Mouse (Mus musculus): ENCODE measurements around the gene 4930564D02Rik. TPM values are rescaled to one million over a fixed set of nuclear protein-coding genes. Genes with fewer than 3 reads are reported as not detected.

The 4930564D02Rik gene
- total and polyA plus RNA-seq, 3 experiments: not detected

GRCm38 (mm10) chr3:105123776-105124175 is 57.1 kb downstream of the 4930564D02Rik start:
- Histone ChIP-seq H3K79me2 (replicated peaks; ENCODE audit: control insufficient read depth, insufficient read depth, low read length) (no peaks in the 10 kb centered on the region), H3K9ac (ENCODE audit: low read depth, low read length) (no peak overlapping the region), H3K27ac (no peak overlapping the region), H3K36me3 (ENCODE audit: control insufficient read depth, insufficient read depth, low read length) (no peaks in the 10 kb centered on the region), H3K4me1 (ENCODE audit: control insufficient read depth, insufficient read depth, low read length) (no peaks in the 10 kb centered on the region), H3K4me3 (no peak overlapping the region), H3K27me3 (ENCODE audit: control insufficient read depth, insufficient read depth, low read length) (no peaks in the 10 kb centered on the region)
- no peak for DNase-seq
- no peak for TF ChIP-seq EP300 (IDR thresholded peaks at IDR 0.05; ENCODE audit: insufficient read depth, low read depth, low read length)
- TF ChIP-seq POLR2A (IDR thresholded peaks at IDR 0.05; ENCODE audit: insufficient read depth, low read depth, low read length): no peak
- no peak for TF ChIP-seq CTCF (IDR thresholded peaks at IDR 0.05)
- WGBS: 80% methylated on average over 3 of the region's 3 CpGs
- intact Hi-C loops (cut with DNase I): no loop called here

- no peaks in the 10 kb centered on the region for H3K27me3 ChIP-seq (ENCODE audit: control insufficient read depth, insufficient read depth, low read length)
- H3K27ac ChIP-seq: no peak overlapping the region
- H3K9ac ChIP-seq (ENCODE audit: low read depth, low read length): no peak overlapping the region
- WGBS: 66% methylated on average over 7 of the region's 7 CpGs
- TF ChIP-seq CTCF (IDR thresholded peaks at IDR 0.05) (no peak), EP300 (IDR thresholded peaks at IDR 0.05; ENCODE audit: insufficient read depth, low read depth, low read length) (no peak)
- no peak for DNase-seq
- H3K4me3 ChIP-seq: no peak overlapping the region
- intact Hi-C loops (cut with DNase I): no loop called here
- H3K4me1 ChIP-seq (ENCODE audit: control insufficient read depth, insufficient read depth, low read length): no peaks in the 10 kb centered on the region
- no peaks in the 10 kb centered on the region for H3K79me2 ChIP-seq (replicated peaks; ENCODE audit: control insufficient read depth, insufficient read depth, low read length)
- H3K36me3 ChIP-seq (ENCODE audit: control insufficient read depth, insufficient read depth, low read length): no peaks in the 10 kb centered on the region
Observed at GRCm38 (mm10) chr3:105127881-105128280, 61.2 kb downstream of the 4930564D02Rik start.

Other genes starting within 250 kb of the 4930564D02Rik start
- 1 to 10 TPM; 4.6 to 5.9 TPM for gene Mov10, start 248.3 kb upstream of the 4930564D02Rik start, total RNA-seq (2021)
- gene Mov10, start 248.3 kb upstream of the 4930564D02Rik start, polyA plus RNA-seq (2012; rRNA removed): 5.7 and 7.4 TPM in 2 replicates
- 10 to 100 TPM; 16.7 to 19.3 TPM for gene St7l, start 202.8 kb upstream of the 4930564D02Rik start, total RNA-seq (2021)
- 3.7 and 7.2 TPM in 2 replicates for gene St7l, start 202.8 kb upstream of the 4930564D02Rik start, polyA plus RNA-seq (2012; rRNA removed)
- 10 to 100 TPM; 30.1 to 36.6 TPM for gene Capza1, start 202.3 kb upstream of the 4930564D02Rik start, total RNA-seq (2021)
- gene Capza1, start 202.3 kb upstream of the 4930564D02Rik start, polyA plus RNA-seq (2012; rRNA removed): 18.3 and 32.1 TPM in 2 replicates
- under 1 TPM; 0.76 to 0.77 TPM for gene Wnt2b, start 104.9 kb upstream of the 4930564D02Rik start, total RNA-seq (2021)
- 0.51 and 0.94 TPM in 2 replicates for gene Wnt2b, start 104.9 kb upstream of the 4930564D02Rik start, polyA plus RNA-seq (2012; rRNA removed)
- 10 to 100 TPM; 15.3 to 20.9 TPM for gene Cttnbp2nl, start 13.7 kb upstream of the 4930564D02Rik start, total RNA-seq (2021)
- 3.9 and 4.1 TPM in 2 replicates for gene Cttnbp2nl, start 13.7 kb upstream of the 4930564D02Rik start, polyA plus RNA-seq (2012; rRNA removed)